Mouse (Mus musculus): ENCODE results near the gene Nelfa.

DNA sequence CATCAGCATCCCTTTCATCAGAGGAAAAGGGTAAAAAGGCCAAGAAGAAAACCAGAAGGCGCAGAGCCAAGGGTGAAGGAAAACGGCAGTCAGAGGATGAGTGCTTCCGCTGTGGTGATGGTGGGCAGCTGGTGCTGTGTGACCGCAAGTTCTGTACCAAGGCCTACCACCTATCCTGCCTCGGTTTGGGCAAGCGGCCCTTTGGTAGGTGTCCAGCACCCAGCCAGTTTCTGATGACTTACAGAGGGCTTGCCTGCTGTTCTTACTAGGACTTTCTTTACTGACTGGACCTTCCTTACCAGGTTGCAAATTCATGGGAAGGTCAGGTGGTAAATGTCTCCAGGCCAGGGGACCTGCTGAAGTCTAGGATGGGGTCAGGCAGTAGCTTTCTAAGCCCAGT is 42.8 kb downstream of the Nelfa start:
- TF ChIP-seq POLR2A (IDR thresholded peaks at IDR 0.05; ENCODE audit: low read depth, low read length) (no peak), CTCF (IDR thresholded peaks at IDR 0.05; ENCODE audit: extremely low read depth, insufficient read length, insufficient replicate concordance, low read depth, low read length) (no peak)
